Mouse (Mus musculus) cerebellum, postnatal 25 days (tissue): ENCODE measurements around the gene Utp18.

ENCODE experiments used
- DNase-seq, 2 experiments: peaks; one replicate each; pipeline ENCODE4 v3.0.0; 2021; ENCODE audit warnings: mixed read lengths in 2 of 2

The Utp18 gene

DNA sequence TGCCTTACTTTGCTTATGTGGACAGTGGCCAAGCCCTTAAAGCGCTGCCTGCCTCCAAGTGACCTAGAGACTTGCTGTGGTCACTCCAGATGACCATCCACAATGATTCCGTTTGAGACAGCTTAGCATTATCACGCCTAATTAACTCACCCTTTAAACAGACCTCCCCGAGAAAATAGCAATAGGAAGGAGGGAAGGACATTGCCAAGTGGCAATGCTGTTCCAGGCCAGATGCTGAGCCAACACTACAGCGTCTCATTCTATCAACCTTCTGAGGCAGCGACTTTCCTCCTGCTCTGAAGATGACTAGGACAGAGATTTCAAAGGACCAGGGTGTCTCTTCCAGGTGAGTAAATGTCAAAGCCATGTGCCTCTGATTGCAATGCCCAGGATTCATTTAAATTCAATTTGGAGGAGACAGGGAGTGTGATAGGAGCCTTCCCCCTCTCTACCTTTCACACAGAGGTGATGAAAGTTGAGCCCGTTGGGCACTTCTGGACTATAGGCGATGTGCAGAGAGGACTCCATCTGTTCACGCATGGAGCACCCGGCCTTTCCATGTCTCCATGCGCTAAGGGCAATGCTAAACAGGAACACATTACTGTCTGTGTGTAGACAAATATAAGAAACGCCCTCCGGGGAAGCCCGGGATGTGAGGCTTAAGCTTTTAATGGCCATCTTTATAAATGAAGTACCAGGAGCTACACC lies 56.8 kb downstream of the Utp18 start:
- no peak for DNase-seq

- DNase-seq, result no peak
These were observed 63.3 kb downstream of the Utp18 start for GRCm38 (mm10) chr11:93822261-93822660.

DNA sequence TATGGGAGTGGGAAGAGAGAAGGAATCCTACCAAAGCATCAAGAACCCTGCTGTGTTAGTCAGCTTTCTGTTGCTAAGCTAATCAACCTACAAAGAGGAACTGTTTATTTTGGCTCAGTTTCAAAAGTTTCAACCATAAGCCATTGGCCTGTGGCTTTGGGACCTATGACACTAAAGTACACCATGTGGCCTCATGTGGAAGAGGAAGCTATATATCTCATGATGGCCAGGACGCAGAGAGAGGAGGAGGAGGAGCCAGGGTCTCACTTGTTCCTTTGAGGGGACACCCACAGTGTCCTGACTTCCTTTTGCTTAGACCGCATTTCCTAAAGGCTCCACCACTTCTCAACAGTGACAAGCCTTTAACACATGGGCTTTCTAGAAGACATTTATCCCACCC lies 64.0 kb downstream of the Utp18 start:
- no peak for DNase-seq

- DNase-seq, result peak; percentile 86 to 89
These were observed 67.4 kb downstream of the Utp18 start for GRCm38 (mm10) chr11:93817966-93818738.

DNA sequence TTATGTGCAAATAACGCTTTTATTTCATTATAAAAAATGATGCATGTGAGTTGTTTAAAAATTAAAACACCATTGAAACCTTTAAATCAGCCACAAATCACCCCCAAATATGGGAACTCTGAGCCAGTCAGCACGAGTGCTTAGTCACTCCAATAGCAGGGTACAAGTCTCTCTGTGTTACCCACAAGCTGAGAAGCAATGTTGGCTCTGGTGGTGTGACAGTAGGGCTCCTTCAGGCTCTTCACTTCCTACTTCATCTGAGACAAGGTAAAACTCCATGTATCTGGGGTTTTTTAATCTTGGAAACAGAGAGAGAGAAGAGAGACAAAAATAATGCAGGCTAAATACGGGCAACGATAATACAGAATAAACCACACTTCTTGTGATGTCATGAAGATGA lies 72.6 kb downstream of the Utp18 start:
- DNase-seq, result no peak

GRCm38 (mm10) chr11:93812125-93812868 lies 73.3 kb downstream of the Utp18 start:
- DNase-seq, result peak; percentile 76 to 82
